Comparison of ENCODE assay signal across 16 mouse cellular contexts in the genomic region with DNA sequence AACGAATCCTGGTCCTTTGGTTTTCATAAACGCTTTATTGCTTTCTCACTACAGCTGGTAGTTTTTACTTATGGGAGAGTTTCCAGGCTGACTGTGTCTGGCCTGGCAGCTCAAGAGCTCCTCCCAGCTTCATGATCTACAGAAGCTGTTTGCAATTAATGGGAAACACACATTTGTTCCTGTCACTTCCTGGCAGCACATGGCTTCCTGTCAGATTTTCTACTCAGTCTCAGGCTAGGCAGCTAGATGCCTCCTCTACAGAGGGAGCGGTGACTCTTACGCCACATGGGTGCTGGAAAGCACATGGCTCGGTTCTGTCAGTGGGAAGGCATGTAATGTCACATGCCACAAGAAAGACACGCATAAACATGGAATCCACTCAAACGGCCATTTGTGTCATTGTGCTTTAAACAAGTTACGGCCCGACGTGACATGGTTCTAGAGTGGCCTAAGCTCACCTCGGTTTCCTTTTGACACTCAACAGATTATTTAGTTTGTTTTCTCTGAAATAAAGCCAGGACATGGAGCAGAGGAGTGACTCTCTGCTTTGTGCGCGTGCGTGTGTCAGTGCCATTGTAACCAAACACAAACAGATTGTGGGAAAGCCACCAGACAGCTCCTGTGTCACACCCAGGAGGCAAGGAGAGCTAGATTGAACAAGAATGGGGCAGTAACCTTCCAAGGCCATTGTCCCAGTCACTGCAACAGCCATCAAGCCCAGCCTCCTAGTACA. TPM values are rescaled to one million over a fixed set of nuclear protein-coding genes. Genes with fewer than 3 reads are reported as not detected.
DNase-seq lines count a peak whose midpoint lies in the region; TF ChIP-seq lines count a peak whose summit lies in the region.
"Had no signal": no experiment of that assay in that cellular context is flagged by ENCODE, and none has a peak within 500 bp of the region (broad histone marks: within the 10 kb centered on the region; RNA-seq: fewer than 3 reads in every experiment).

No protein-coding gene starts in this region.

- peak; percentile 39 for TF ChIP-seq CTCF in heart, adult 2 months (IDR thresholded peaks at IDR 0.05)

- no peaks in the 10 kb centered on the region for H3K9me3 ChIP-seq in heart, embryonic 10.5 days
- H3K9me3 ChIP-seq: heart, embryonic 13.5 days; limb, embryonic 10.5 days; midbrain, embryonic 13.5 days; neural tube, embryonic 12.5 days had no signal

- H3K4me1 ChIP-seq in heart, adult 2 months (ENCODE audit: control insufficient read depth, insufficient read depth, low read length) = peaks cover 4% of the 10 kb centered on the region
- no peaks in the 10 kb centered on the region for H3K4me1 ChIP-seq in heart, embryonic 10.5 days
- H3K4me1 ChIP-seq: heart, embryonic 13.5 days; limb, embryonic 10.5 days; midbrain, embryonic 13.5 days; neural tube, embryonic 12.5 days had no signal

- H3K4me3 ChIP-seq in heart, adult 2 months = no peak overlapping the region
- no peak overlapping the region for H3K4me3 ChIP-seq in heart, embryonic 10.5 days
- H3K4me3 ChIP-seq: heart, embryonic 13.5 days; layer of hippocampus, adult 2 months; limb, embryonic 10.5 days; midbrain, embryonic 13.5 days; neural tube, embryonic 12.5 days had no signal

- peak; percentile 48; the same call in 1 of the 2 replicates for TF ChIP-seq EP300 in heart, adult 2 months (IDR thresholded peaks at IDR 0.05; ENCODE audit: insufficient read depth, low read depth, low read length)

- WGBS in heart, adult 2 months = 47% methylated on average over 14 of the region's 14 CpGs
- 94% methylated on average over 14 of the region's 14 CpGs for WGBS in heart, embryonic 10.5 days

- peak overlapping the region; percentile 65 for H3K27ac ChIP-seq in heart, adult 2 months
- no peak overlapping the region for H3K27ac ChIP-seq in heart, embryonic 10.5 days
- H3K27ac ChIP-seq: heart, embryonic 13.5 days; layer of hippocampus, adult 2 months; limb, embryonic 10.5 days; midbrain, embryonic 13.5 days; neural tube, embryonic 12.5 days had no signal

- H3K27me3 ChIP-seq in heart, adult 2 months (ENCODE audit: control insufficient read depth, insufficient read depth, low read length) = no peaks in the 10 kb centered on the region
- no peaks in the 10 kb centered on the region for H3K27me3 ChIP-seq in heart, embryonic 10.5 days (ENCODE audit: insufficient read depth, poor library complexity, severe bottlenecking)
- H3K27me3 ChIP-seq: heart, embryonic 13.5 days; midbrain, embryonic 13.5 days; neural tube, embryonic 12.5 days had no signal

- H3K79me2 ChIP-seq in heart, adult 2 months (replicated peaks; ENCODE audit: control insufficient read depth, insufficient read depth, low read length) = no peaks in the 10 kb centered on the region

- TF ChIP-seq POLR2A in heart, adult 2 months (IDR thresholded peaks at IDR 0.05; ENCODE audit: insufficient read depth, low read depth, low read length) = 0 out of 2 replicates have a peak, but pooled peaks have one; percentile 19

- intact Hi-C loops in heart, adult 2 months (cut with DNase I) = no loop called here

- no peak overlapping the region for H3K9ac ChIP-seq in heart, adult 2 months (ENCODE audit: low read depth, low read length)
- H3K9ac ChIP-seq: heart, embryonic 13.5 days; midbrain, embryonic 13.5 days; neural tube, embryonic 12.5 days had no signal

- peak; percentile 49 to 58 for DNase-seq in heart, adult 2 months
- no peak for DNase-seq in heart, embryonic 10.5 days (ENCODE audit: low spot score)
- DNase-seq in 3T3-L1 (ENCODE audit: low read depth, low spot score) (peak; percentile 39), 416B (ENCODE audit: low read depth) (peak; percentile 56)
- DNase-seq in heart, adult 9 months (ENCODE audit: low spot score in 2 of 2) = peak; percentile 60 to 78
- no peak for DNase-seq in adrenal gland, postnatal 14 days
- DNase-seq in Muller cell, postnatal 12 days (ENCODE audit: inconsistent ontology term) = no peak
- DNase-seq: adrenal gland, postnatal 25 days; cerebellum, adult 18-20 months; lung, postnatal 4 days; thymus, adult 18-20 months had no signal

- H3K36me3 ChIP-seq in heart, adult 2 months (ENCODE audit: control insufficient read depth, insufficient read depth, low read length) = no peaks in the 10 kb centered on the region
- peaks cover 87% of the 10 kb centered on the region for H3K36me3 ChIP-seq in heart, embryonic 10.5 days

RNA-seq across cellular contexts. Expression of a gene that starts 36.1 kb away (rescaled TPM):
- 10 to 100 TPM; 19.8 to 22.0 TPM for total RNA-seq in heart, adult 2 months (2021)
- 8.3 and 14.0 TPM in 2 replicates for polyA plus RNA-seq in heart, adult 2 months (2012; rRNA removed)
- polyA plus RNA-seq in heart, embryonic 10.5 days (2016; fragmentation: Nextera tagmentation; extraction: Ambion mirVana) = 80.2 and 95.0 TPM in 2 replicates
- total RNA-seq in adrenal gland, postnatal 14 days (2021) = 30.8 and 34.2 TPM in 2 replicates

Comparison
In these comparisons a context has a peak if more than half of its experiments do, and no peak if none do; other contexts are left out.
1. DNase-seq: peak in heart, adult 2 months (2 of 2), 3T3-L1 (single experiment), 416B (single experiment) and heart, adult 9 months (2 of 2); none in heart, embryonic 10.5 days (single experiment), adrenal gland, postnatal 14 days (single experiment) and Muller cell, postnatal 12 days (single experiment).